ENCODE assay signal across 27 mouse cellular contexts in the genomic region with DNA sequence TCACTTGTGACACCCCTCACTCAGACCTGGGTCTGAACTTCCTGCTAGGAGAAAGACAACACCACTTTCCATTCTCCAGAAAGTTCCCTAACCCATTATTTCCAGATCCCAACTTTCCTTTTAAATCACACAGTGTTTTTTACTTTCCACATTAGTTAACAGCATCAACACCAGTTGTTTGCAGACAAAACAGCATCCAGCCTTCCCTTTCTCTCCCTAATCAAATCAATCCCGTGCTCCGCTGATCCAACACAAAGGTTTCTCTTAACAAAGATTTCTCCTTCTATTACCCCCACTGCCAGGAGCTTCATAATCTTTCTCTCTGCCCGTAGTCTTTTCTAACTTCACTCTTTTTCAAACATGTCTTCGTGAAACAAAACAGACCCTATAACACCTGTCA. TPM values are rescaled to one million over a fixed set of nuclear protein-coding genes. Genes with fewer than 3 reads are reported as not detected.
DNase-seq lines count a peak whose midpoint lies in the region; ATAC-seq lines count a peak whose summit lies in the region.
"Had no signal": no experiment of that assay in that cellular context is flagged by ENCODE, and none has a peak within 500 bp of the region (broad histone marks: within the 10 kb centered on the region; RNA-seq: fewer than 3 reads in every experiment).

No protein-coding gene starts in this region.

- WGBS in midbrain, embryonic 11.5 days, result 11% methylated on average over 4 of the region's 4 CpGs
- 6% methylated on average over 4 of the region's 4 CpGs for WGBS in midbrain, embryonic 16.5 days

- no peaks in the 10 kb centered on the region for H3K9me3 ChIP-seq in midbrain, embryonic 11.5 days (ENCODE audit: control insufficient read depth, low read length)
- H3K9me3 ChIP-seq in midbrain, embryonic 16.5 days (replicated peaks; ENCODE audit: control insufficient read depth, low read length, poor library complexity, severe bottlenecking), result no peaks in the 10 kb centered on the region
- H3K9me3 ChIP-seq: G1E; hindbrain, embryonic 10.5 days had no signal

- H3K27ac ChIP-seq in midbrain, embryonic 11.5 days (ENCODE audit: low read depth, low read length), result no peak overlapping the region
- H3K27ac ChIP-seq in midbrain, embryonic 16.5 days (ENCODE audit: low read length), result no peak overlapping the region
- H3K27ac ChIP-seq: gastrocnemius, adult 2 months; hindbrain, embryonic 10.5 days; hindbrain, embryonic 14.5 days had no signal

- no peak overlapping the region for H3K4me3 ChIP-seq in midbrain, embryonic 11.5 days (ENCODE audit: low read depth, low read length)
- H3K4me3 ChIP-seq in midbrain, embryonic 16.5 days (ENCODE audit: low read depth, low read length), result no peak overlapping the region
- H3K4me3 ChIP-seq: gastrocnemius, adult 2 months; hindbrain, embryonic 10.5 days had no signal

- H3K36me3 ChIP-seq in midbrain, embryonic 11.5 days (ENCODE audit: control insufficient read depth, insufficient read depth, low read length), result no peaks in the 10 kb centered on the region
- no peaks in the 10 kb centered on the region for H3K36me3 ChIP-seq in midbrain, embryonic 16.5 days (ENCODE audit: control insufficient read depth, insufficient read depth, low read length)
- H3K36me3 ChIP-seq: G1E; hindbrain, embryonic 10.5 days had no signal

- ATAC-seq in midbrain, embryonic 11.5 days (ENCODE audit: low FRiP score), result no peak
- no peak for ATAC-seq in midbrain, embryonic 16.5 days
- ATAC-seq: forebrain, embryonic 14.5 days; intestine, postnatal 0 days had no signal

- H3K4me1 ChIP-seq in midbrain, embryonic 11.5 days (ENCODE audit: control insufficient read depth, insufficient read depth, low read length), result no peaks in the 10 kb centered on the region
- 0 out of 2 replicates have a peak, but pooled peaks cover under 1% of the 10 kb centered on the region for H3K4me1 ChIP-seq in midbrain, embryonic 16.5 days (ENCODE audit: control insufficient read depth, insufficient read depth, low read length)

- DNase-seq in embryo, embryonic 11 days, result peak; percentile 12
- DNase-seq in embryo, embryonic 10 days (ENCODE audit: low spot score), result no peak
- peak; percentile 82 for DNase-seq in midbrain, embryonic 11.5 days (ENCODE audit: low spot score, missing footprints)
- peak; percentile 63 for DNase-seq in retina, embryonic 14.5 days (ENCODE audit: low spot score)
- DNase-seq in frontal cortex, postnatal 25 days (ENCODE audit: low spot score in 2 of 2), result no peak
- no peak for DNase-seq in urinary bladder, adult 18-20 months (ENCODE audit: low spot score in 2 of 2)
- DNase-seq: adrenal gland, adult 2 months; adrenal gland, postnatal 14 days; B cell, adult 2 months; cerebellum, adult 11-12 months; cerebellum, adult 8-10 months; cerebellum, postnatal 10 days; cerebellum, postnatal 36 days; gastrocnemius, adult 2 months; gastrocnemius, postnatal 14 days; heart, adult 11 months; heart, postnatal 36 days had no signal

- no peak overlapping the region for H3K9ac ChIP-seq in midbrain, embryonic 11.5 days (ENCODE audit: low read length)
- no peak overlapping the region for H3K9ac ChIP-seq in midbrain, embryonic 16.5 days (ENCODE audit: low read depth, low read length)
- H3K9ac ChIP-seq: hindbrain, embryonic 14.5 days had no signal

- H3K4me2 ChIP-seq in midbrain, embryonic 11.5 days, result no peak overlapping the region
- H3K4me2 ChIP-seq in midbrain, embryonic 16.5 days (ENCODE audit: low read length), result no peak overlapping the region
- H3K4me2 ChIP-seq: heart, embryonic 11.5 days; hindbrain, embryonic 14.5 days had no signal

- H3K27me3 ChIP-seq in midbrain, embryonic 11.5 days (ENCODE audit: control insufficient read depth, insufficient read depth, low read length), result no peaks in the 10 kb centered on the region
- no peaks in the 10 kb centered on the region for H3K27me3 ChIP-seq in midbrain, embryonic 16.5 days (ENCODE audit: control insufficient read depth, insufficient read depth, low read depth, low read length)
- H3K27me3 ChIP-seq: CH12.LX had no signal

RNA-seq across cellular contexts. Expression of gene Zpld1, which starts 32.5 kb away (rescaled TPM):
- polyA plus RNA-seq in midbrain, embryonic 11.5 days (2014; fragmentation: Nextera tagmentation; extraction: Ambion mirVana), result 0.11 and 0.41 TPM in 2 replicates
- 0.35 and 0.75 TPM in 2 replicates for polyA plus RNA-seq in midbrain, embryonic 16.5 days (2015; fragmentation: Nextera tagmentation; extraction: Ambion mirVana)
- polyA plus RNA-seq: adrenal gland, adult 2 months; G1E; heart, postnatal 0 days; intestine, embryonic 14.5 days had no signal

Comparison
In these comparisons a context has a peak if more than half of its experiments do, and no peak if none do; other contexts are left out.
1. DNase-seq: peak in embryo, embryonic 11 days (single experiment), midbrain, embryonic 11.5 days (single experiment) and retina, embryonic 14.5 days (single experiment); none in embryo, embryonic 10 days (single experiment), frontal cortex, postnatal 25 days (0 of 2) and urinary bladder, adult 18-20 months (0 of 2).